Comparison of ENCODE assay signal across 15 mouse cellular contexts in genomic region chr5:52975557-52976088, GRCm38 (mm10).
DNase-seq lines count a peak whose midpoint lies in the region; ATAC-seq and TF ChIP-seq lines count a peak whose summit lies in the region.
"Had no signal": no experiment of that assay in that cellular context is flagged by ENCODE, and none has a peak within 500 bp of the region (broad histone marks: within the 10 kb centered on the region; RNA-seq: fewer than 3 reads in every experiment).

No protein-coding gene starts in this region.

- no peak for DNase-seq in testis, postnatal 10 days (ENCODE audit: low spot score)
- peak; percentile 76 for DNase-seq in kidney, adult 2 months
- DNase-seq in kidney, postnatal 25 days = peak; percentile 50 to 73
- DNase-seq in heart, postnatal 36 days = no peak
- no peak for DNase-seq in forebrain, embryonic 11.5 days (ENCODE audit: low spot score)
- DNase-seq in Muller cell, postnatal 12 days (ENCODE audit: inconsistent ontology term) = no peak
- no peak for DNase-seq in urinary bladder, postnatal 10 days (ENCODE audit: low spot score)
- DNase-seq: cerebellum, postnatal 14 days; gastrocnemius, postnatal 14 days; heart, postnatal 10 days; right cerebral cortex, adult 18-20 months had no signal

- H3K9ac ChIP-seq in forebrain, embryonic 11.5 days (ENCODE audit: low read length) = no peak overlapping the region
- H3K9ac ChIP-seq: limb, embryonic 15.5 days; midbrain, embryonic 15.5 days had no signal

- WGBS in kidney, adult 2 months = 16% methylated on average over 8 of the region's 8 CpGs
- 76% methylated on average over 8 of the region's 8 CpGs for WGBS in forebrain, embryonic 11.5 days

- no peaks in the 10 kb centered on the region for H3K9me3 ChIP-seq in forebrain, embryonic 11.5 days (ENCODE audit: control insufficient read depth, low read length)
- H3K9me3 ChIP-seq: limb, embryonic 15.5 days; midbrain, embryonic 15.5 days had no signal

- H3K27me3 ChIP-seq in testis, adult 2 months (ENCODE audit: control insufficient read depth, insufficient read depth, low read length) = no peaks in the 10 kb centered on the region
- H3K27me3 ChIP-seq in kidney, adult 2 months (replicated peaks; ENCODE audit: control insufficient read depth, insufficient read depth, low read length) = no peaks in the 10 kb centered on the region
- H3K27me3 ChIP-seq in forebrain, embryonic 11.5 days (ENCODE audit: control insufficient read depth, insufficient read depth, low read length) = no peaks in the 10 kb centered on the region
- H3K27me3 ChIP-seq: limb, embryonic 15.5 days; midbrain, embryonic 15.5 days had no signal

- no peak overlapping the region for H3K4me2 ChIP-seq in forebrain, embryonic 11.5 days (ENCODE audit: low read depth, low read length, severe bottlenecking)
- H3K4me2 ChIP-seq: limb, embryonic 15.5 days; midbrain, embryonic 15.5 days had no signal

- TF ChIP-seq POLR2A in testis, adult 2 months (IDR thresholded peaks at IDR 0.05; ENCODE audit: control insufficient read depth, low read depth, low read length) = no peak
- no peak for TF ChIP-seq POLR2A in kidney, adult 2 months (IDR thresholded peaks at IDR 0.05; ENCODE audit: low read depth, low read length)

- H3K27ac ChIP-seq in testis, adult 2 months (ENCODE audit: control insufficient read depth, insufficient read depth, low read depth, low read length) = no peak overlapping the region
- peak overlapping the region; percentile 51 for H3K27ac ChIP-seq in kidney, adult 2 months (ENCODE audit: insufficient read depth, low read depth, low read length)
- H3K27ac ChIP-seq in forebrain, embryonic 11.5 days (ENCODE audit: low read depth, low read length) = no peak overlapping the region
- H3K27ac ChIP-seq: hindbrain, postnatal 0 days; limb, embryonic 15.5 days; midbrain, embryonic 15.5 days had no signal

- TF ChIP-seq CTCF in testis, adult 2 months (IDR thresholded peaks at IDR 0.05; ENCODE audit: control insufficient read depth, insufficient read depth, insufficient replicate concordance, low read depth, low read length) = no peak
- TF ChIP-seq CTCF in kidney, adult 2 months (conservative IDR thresholded peaks at IDR 0.05; ENCODE audit: insufficient read depth, insufficient read length, low read depth, low read length) = no peak

- no peak for ATAC-seq in forebrain, embryonic 11.5 days (replicated peaks; ENCODE audit: low FRiP score)
- ATAC-seq: hindbrain, postnatal 0 days; midbrain, embryonic 15.5 days had no signal

- no peaks in the 10 kb centered on the region for H3K36me3 ChIP-seq in testis, adult 2 months (ENCODE audit: control insufficient read depth, insufficient read depth, low read length)
- no peaks in the 10 kb centered on the region for H3K36me3 ChIP-seq in kidney, adult 2 months (ENCODE audit: control insufficient read depth, insufficient read depth, low read length)
- no peaks in the 10 kb centered on the region for H3K36me3 ChIP-seq in forebrain, embryonic 11.5 days (ENCODE audit: control insufficient read depth, insufficient read depth, low read length)
- H3K36me3 ChIP-seq: limb, embryonic 15.5 days; midbrain, embryonic 15.5 days had no signal

- H3K4me1 ChIP-seq in testis, adult 2 months (ENCODE audit: control insufficient read depth, insufficient read depth, low read length) = peaks cover 3% of the 10 kb centered on the region
- H3K4me1 ChIP-seq in kidney, adult 2 months (ENCODE audit: control insufficient read depth, insufficient read depth, low read length) = peaks cover 9% of the 10 kb centered on the region; the same call in 1 of the 2 replicates
- no peaks in the 10 kb centered on the region for H3K4me1 ChIP-seq in forebrain, embryonic 11.5 days (replicated peaks; ENCODE audit: control insufficient read depth, insufficient read depth, low read length)
- H3K4me1 ChIP-seq: limb, embryonic 15.5 days; midbrain, embryonic 15.5 days had no signal

- intact Hi-C loops in heart, postnatal 36 days (cut with DNase I) = no loop called here

- H3K4me3 ChIP-seq in testis, adult 2 months (ENCODE audit: control insufficient read depth, low read depth, low read length) = peak overlapping the region; percentile 54
- H3K4me3 ChIP-seq in kidney, adult 2 months (ENCODE audit: insufficient read depth, low read depth, low read length) = no peak overlapping the region
- no peak overlapping the region for H3K4me3 ChIP-seq in forebrain, embryonic 11.5 days (ENCODE audit: low read depth, low read length)
- H3K4me3 ChIP-seq: limb, embryonic 15.5 days; midbrain, embryonic 15.5 days had no signal

Comparison
In these comparisons a context has a peak if more than half of its experiments do, and no peak if none do; other contexts are left out.
1. DNase-seq: peak in kidney, adult 2 months (single experiment) and kidney, postnatal 25 days (2 of 2); none in testis, postnatal 10 days (single experiment), heart, postnatal 36 days (0 of 2), forebrain, embryonic 11.5 days (single experiment), Muller cell, postnatal 12 days (single experiment) and urinary bladder, postnatal 10 days (single experiment).